Mouse (Mus musculus): ENCODE data around the gene Vav1. TPM values are rescaled to one million over a fixed set of nuclear protein-coding genes. Genes with fewer than 3 reads are reported as not detected.

Vav1 gene
- polyA plus RNA-seq (2015; fragmentation: Illumina TruSeq; extraction: RNeasy Lipid Tissue Mini Kit (QIAGEN cat#74804); ENCODE audit: low read depth, low replicate concordance): 2.8 TPM

GRCm38 (mm10) chr17:57278943-57279590 lies at the start of gene Vav1:
Gene Vav1 (plus strand): TSS chr17:57279100.

GRCm38 (mm10) chr17:57248201-57248699 lies 30.6 kb upstream of the Vav1 start, which contains the start of gene Gpr108:
Gene Gpr108 (minus strand): TSS chr17:57248446.

GRCm38 (mm10) chr17:57249186-57250181 lies 29.4 kb upstream of the Vav1 start, which contains the start of gene Trip10:
Gene Trip10 (plus strand): TSS chr17:57249455.

GRCm38 (mm10) chr17:57358441-57358840 lies 79.5 kb downstream of the Vav1 start, which contains the start of gene Adgre1:
Gene Adgre1 (plus strand): TSS chr17:57358691.

Other genes starting within 250 kb of the Vav1 start
- 44.1 TPM for gene Khsrp, start 247.6 kb upstream of the Vav1 start, polyA plus RNA-seq (2015; fragmentation: Illumina TruSeq; extraction: RNeasy Lipid Tissue Mini Kit (QIAGEN cat#74804); ENCODE audit: low read depth, low replicate concordance)
- not detected for gene Slc25a41, start 237.4 kb upstream of the Vav1 start, polyA plus RNA-seq (2015; fragmentation: Illumina TruSeq; extraction: RNeasy Lipid Tissue Mini Kit (QIAGEN cat#74804); ENCODE audit: low read depth, low replicate concordance)
- gene Crb3, start 220.0 kb upstream of the Vav1 start, polyA plus RNA-seq (2015; fragmentation: Illumina TruSeq; extraction: RNeasy Lipid Tissue Mini Kit (QIAGEN cat#74804); ENCODE audit: low read depth, low replicate concordance): 1.5 TPM
- 246 TPM for gene Slc25a23, start 219.2 kb upstream of the Vav1 start, polyA plus RNA-seq (2015; fragmentation: Illumina TruSeq; extraction: RNeasy Lipid Tissue Mini Kit (QIAGEN cat#74804); ENCODE audit: low read depth, low replicate concordance)
- gene Dennd1c, start 200.6 kb upstream of the Vav1 start, polyA plus RNA-seq (2015; fragmentation: Illumina TruSeq; extraction: RNeasy Lipid Tissue Mini Kit (QIAGEN cat#74804); ENCODE audit: low read depth, low replicate concordance): 1.8 TPM
- 670 TPM for gene Tubb4a, start 191.3 kb upstream of the Vav1 start, polyA plus RNA-seq (2015; fragmentation: Illumina TruSeq; extraction: RNeasy Lipid Tissue Mini Kit (QIAGEN cat#74804); ENCODE audit: low read depth, low replicate concordance)
- 0.73 TPM for gene Tnfsf9, start 173.8 kb upstream of the Vav1 start, polyA plus RNA-seq (2015; fragmentation: Illumina TruSeq; extraction: RNeasy Lipid Tissue Mini Kit (QIAGEN cat#74804); ENCODE audit: low read depth, low replicate concordance)
- gene Cd70, start 129.3 kb upstream of the Vav1 start, polyA plus RNA-seq (2015; fragmentation: Illumina TruSeq; extraction: RNeasy Lipid Tissue Mini Kit (QIAGEN cat#74804); ENCODE audit: low read depth, low replicate concordance): not detected
- gene Tnfsf14, start 84.9 kb upstream of the Vav1 start, polyA plus RNA-seq (2015; fragmentation: Illumina TruSeq; extraction: RNeasy Lipid Tissue Mini Kit (QIAGEN cat#74804); ENCODE audit: low read depth, low replicate concordance): not detected
- 1.1 TPM for gene C3, start 51.0 kb upstream of the Vav1 start, polyA plus RNA-seq (2015; fragmentation: Illumina TruSeq; extraction: RNeasy Lipid Tissue Mini Kit (QIAGEN cat#74804); ENCODE audit: low read depth, low replicate concordance)
- 26.0 TPM for gene Gpr108, start 30.7 kb upstream of the Vav1 start, polyA plus RNA-seq (2015; fragmentation: Illumina TruSeq; extraction: RNeasy Lipid Tissue Mini Kit (QIAGEN cat#74804); ENCODE audit: low read depth, low replicate concordance)
- gene Trip10, start 29.6 kb upstream of the Vav1 start, polyA plus RNA-seq (2015; fragmentation: Illumina TruSeq; extraction: RNeasy Lipid Tissue Mini Kit (QIAGEN cat#74804); ENCODE audit: low read depth, low replicate concordance): 10.5 TPM
- 6.2 TPM for gene Adgre1, start 79.6 kb downstream of the Vav1 start, polyA plus RNA-seq (2015; fragmentation: Illumina TruSeq; extraction: RNeasy Lipid Tissue Mini Kit (QIAGEN cat#74804); ENCODE audit: low read depth, low replicate concordance)